Mouse (Mus musculus) induced T-regulatory cell, adult 2 months (primary cell): ENCODE measurements at regions not wholly inside any gene's neighbourhood (a gene's known extent, or its start where the extent isn't known, plus 50 kb on each side); places are given as distances from the start of the nearest gene placed in this dataset.

Experiments used
- DNase-seq: peaks from one replicate; pipeline ENCODE4 v3.0.0-alpha.2; 2012; ENCODE audit warnings: low read depth

- no peak for DNase-seq
These were observed 118.3 kb downstream of the Snx10 start for GRCm38 (mm10) chr6:51641965-51642364.

GRCm38 (mm10) chr6:51648813-51649212 lies 125.1 kb downstream of the Snx10 start:
- no peak for DNase-seq

GRCm38 (mm10) chr6:51653753-51654152 lies 130.1 kb downstream of the Snx10 start:
- DNase-seq: no peak

GRCm38 (mm10) chr6:51654991-51655390 lies 131.3 kb downstream of the Snx10 start:
- peak; percentile 24 for DNase-seq

GRCm38 (mm10) chr6:51656078-51656477 lies 132.4 kb downstream of the Snx10 start:
- DNase-seq: no peak

- no peak for DNase-seq
These were observed 133.4 kb downstream of the Snx10 start for GRCm38 (mm10) chr6:51656883-51657640.

- no peak for DNase-seq
These were observed 134.7 kb downstream of the Snx10 start for GRCm38 (mm10) chr6:51658360-51658759.

GRCm38 (mm10) chr6:51663178-51663577 lies 139.5 kb downstream of the Snx10 start:
- no peak for DNase-seq

- no peak for DNase-seq
These were observed 140.3 kb downstream of the Snx10 start for GRCm38 (mm10) chr6:51664049-51664448.

GRCm38 (mm10) chr6:51667022-51667421 lies 143.3 kb downstream of the Snx10 start:
- no peak for DNase-seq

GRCm38 (mm10) chr6:51675342-51675945 lies 151.7 kb downstream of the Snx10 start:
- no peak for DNase-seq

- no peak for DNase-seq
These were observed 153.7 kb downstream of the Snx10 start for GRCm38 (mm10) chr6:51677162-51677996.

- no peak for DNase-seq
These were observed 155.0 kb downstream of the Snx10 start for GRCm38 (mm10) chr6:51678743-51679142.

GRCm38 (mm10) chr6:51680239-51680857 lies 156.6 kb downstream of the Snx10 start:
- no peak for DNase-seq

- DNase-seq: no peak
These were observed 159.4 kb downstream of the Snx10 start for GRCm38 (mm10) chr6:51683131-51683530.

GRCm38 (mm10) chr6:51685651-51686287 lies 162.1 kb downstream of the Snx10 start:
- no peak for DNase-seq

GRCm38 (mm10) chr6:51690795-51691563 lies 167.3 kb downstream of the Snx10 start:
- no peak for DNase-seq

GRCm38 (mm10) chr6:51693984-51694383 lies 170.3 kb downstream of the Snx10 start:
- DNase-seq: no peak

- no peak for DNase-seq
These were observed 172.7 kb downstream of the Snx10 start for GRCm38 (mm10) chr6:51696396-51696795.

GRCm38 (mm10) chr6:51697754-51698153 lies 174.1 kb downstream of the Snx10 start:
- DNase-seq: no peak

- no peak for DNase-seq
These were observed 174.5 kb downstream of the Snx10 start for GRCm38 (mm10) chr6:51698244-51698643.
